Mouse (Mus musculus) forebrain, embryonic 11.5 days (tissue): ENCODE measurements around the gene Actl9. TPM values are rescaled to one million over a fixed set of nuclear protein-coding genes. Genes with fewer than 3 reads are reported as not detected.

Source experiments
- ATAC-seq: fragments of 200-750 bp; cut with Nextera tagmentation; replicated peaks from 2 replicates; pipeline ENCODE4 v1.8.0; 2017; ENCODE audit warnings: moderate TSS enrichment; ENCODE audit not compliant: low FRiP score
- DNase-seq: peaks from one replicate; pipeline ENCODE4 v3.0.0-alpha.2; 2017; ENCODE audit warnings: low spot score
- H3K27ac ChIP-seq: fragments of 300-500 bp; sonication (generic); 2 replicates; pipeline ENCODE4 v1.5.1; 2014; ENCODE audit warnings: low read depth, low read length
- H3K27me3 ChIP-seq: fragments of 300-500 bp; sonication (generic); 2 replicates; pipeline ENCODE4 v1.6.1; 2014; ENCODE audit warnings: mild to moderate bottlenecking, low read length, mixed read lengths; ENCODE audit not compliant: control insufficient read depth, insufficient read depth
- H3K36me3 ChIP-seq: fragments of 300-500 bp; sonication (generic); 2 replicates; pipeline ENCODE4 v1.6.1; 2014; ENCODE audit warnings: mild to moderate bottlenecking, low read length, moderate library complexity, mixed read lengths; ENCODE audit not compliant: control insufficient read depth, insufficient read depth
- H3K4me1 ChIP-seq: fragments of 300-500 bp; sonication (generic); replicated peaks from 2 replicates; pipeline ENCODE4 v1.6.1; 2014; ENCODE audit warnings: low read length, mixed read lengths; ENCODE audit not compliant: control insufficient read depth, insufficient read depth
- H3K4me2 ChIP-seq: fragments of 300-500 bp; sonication (generic); 2 replicates; pipeline ENCODE4 v1.6.1; 2014; ENCODE audit warnings: low read depth, mild to moderate bottlenecking, low read length, moderate library complexity, mixed read lengths; ENCODE audit not compliant: severe bottlenecking
- H3K4me3 ChIP-seq: fragments of 300-500 bp; sonication (generic); 2 replicates; pipeline ENCODE4 v1.5.1; 2014; ENCODE audit warnings: low read depth, low read length
- H3K9ac ChIP-seq: fragments of 300-500 bp; sonication (generic); 2 replicates; pipeline ENCODE4 v1.6.1; 2014; ENCODE audit warnings: low read length
- H3K9me3 ChIP-seq: fragments of 300-500 bp; sonication (generic); 2 replicates; pipeline ENCODE4 v1.6.1; 2016; ENCODE audit warnings: low read length, mixed read lengths; ENCODE audit not compliant: control insufficient read depth
- WGBS: fragments of 180-500 bp; shearing (Covaris S2); extraction: QIAGEN DNeasy Blood & Tissue Kit; methylation state at CpG from one replicate; pipeline ENCODE4 v1.1.7; 2014; 5-methylcytosine and 5-hydroxymethylcytosine counted together
- polyA plus RNA-seq: library from polyadenylated mRNA; unstranded; fragments of >200 nt; fragmentation: Nextera tagmentation; extraction: Ambion mirVana; gene quantifications from 2 replicates; pipeline ENCODE4 v1.2.1, GENCODE M21; 2014

The Actl9 gene
- polyA plus RNA-seq, result not detected in 2 replicates

GRCm38 (mm10) chr17:33432019-33432946, at the start of gene Actl9:
Gene Actl9, plus strand, starts transcription at chr17:33432896.
- WGBS, result 87% methylated on average over 3 of the region's 3 CpGs
- H3K36me3 ChIP-seq, result no peaks in the 10 kb centered on the region
- no peak within 1 kb of the TSS for H3K27ac ChIP-seq
- no peak within 1 kb of the TSS for H3K4me2 ChIP-seq
- no peaks in the 10 kb centered on the region for H3K27me3 ChIP-seq
- H3K9me3 ChIP-seq, result no peaks in the 10 kb centered on the region
- no peak within 1 kb of the TSS for H3K9ac ChIP-seq
- H3K4me3 ChIP-seq, result no peak within 1 kb of the TSS
- no peak for ATAC-seq
- DNase-seq, result no peak
- no peaks in the 10 kb centered on the region for H3K4me1 ChIP-seq

- DNase-seq (no peak), ATAC-seq (no peak)
- H3K27ac ChIP-seq, result no peak overlapping the region
- H3K9me3 ChIP-seq, result no peaks in the 10 kb centered on the region
- no peak overlapping the region for H3K4me3 ChIP-seq
- H3K27me3 ChIP-seq, result no peaks in the 10 kb centered on the region
- no peak overlapping the region for H3K9ac ChIP-seq
- no peaks in the 10 kb centered on the region for H3K4me1 ChIP-seq
- H3K4me2 ChIP-seq, result no peak overlapping the region
- peaks cover 15% of the 10 kb centered on the region for H3K36me3 ChIP-seq
These were observed 47.0 kb upstream of the Actl9 start for GRCm38 (mm10) chr17:33385705-33386104.

GRCm38 (mm10) chr17:33392271-33392670, 40.4 kb upstream of the Actl9 start:
- no peaks in the 10 kb centered on the region for H3K36me3 ChIP-seq
- no peak overlapping the region for H3K4me3 ChIP-seq
- 92% methylated on average over 5 of the region's 5 CpGs for WGBS
- no peaks in the 10 kb centered on the region for H3K9me3 ChIP-seq
- DNase-seq (no peak), ATAC-seq (no peak)
- no peak overlapping the region for H3K27ac ChIP-seq
- H3K4me2 ChIP-seq, result no peak overlapping the region
- H3K9ac ChIP-seq, result no peak overlapping the region
- peaks cover 5% of the 10 kb centered on the region; the same call in 1 of the 2 replicates for H3K4me1 ChIP-seq
- no peaks in the 10 kb centered on the region for H3K27me3 ChIP-seq

- Histone ChIP-seq H3K4me3 (peak within 1 kb of the TSS; percentile 88), H3K9me3 (no peaks in the 10 kb centered on the region), H3K27ac (no peak within 1 kb of the TSS), H3K4me2 (peak within 1 kb of the TSS; percentile 65), H3K9ac (peak within 1 kb of the TSS; percentile 74), H3K36me3 (no peaks in the 10 kb centered on the region), H3K4me1 (peaks cover 5% of the 10 kb centered on the region; the same call in 1 of the 2 replicates), H3K27me3 (no peaks in the 10 kb centered on the region)
- peak; percentile 96 for ATAC-seq
- DNase-seq, result peak; percentile 86
- WGBS, result under 1% methylated on average over 44 of the region's 44 CpGs
These were observed 38.3 kb upstream of the Actl9 start, which contains the start of gene Zfp101 for GRCm38 (mm10) chr17:33394182-33395034. Gene Zfp101, minus strand, starts transcription at chr17:33394641.

GRCm38 (mm10) chr17:33439148-33439547, 6.5 kb downstream of the Actl9 start:
- no peaks in the 10 kb centered on the region for H3K27me3 ChIP-seq
- 80% methylated on average over 1 of the region's 1 CpGs for WGBS
- no peak overlapping the region for H3K4me2 ChIP-seq
- H3K4me3 ChIP-seq, result no peak overlapping the region
- H3K9ac ChIP-seq, result no peak overlapping the region
- H3K36me3 ChIP-seq, result no peaks in the 10 kb centered on the region
- no peaks in the 10 kb centered on the region for H3K4me1 ChIP-seq
- no peak overlapping the region for H3K27ac ChIP-seq
- H3K9me3 ChIP-seq, result no peaks in the 10 kb centered on the region
- ATAC-seq, result no peak; the same call in 1 of the 2 replicates
- DNase-seq, result peak; percentile 75

GRCm38 (mm10) chr17:33439922-33440321, 7.2 kb downstream of the Actl9 start:
- Histone ChIP-seq H3K9me3 (no peaks in the 10 kb centered on the region), H3K36me3 (no peaks in the 10 kb centered on the region), H3K9ac (no peak overlapping the region), H3K4me2 (no peak overlapping the region), H3K4me1 (no peaks in the 10 kb centered on the region), H3K27me3 (no peaks in the 10 kb centered on the region), H3K4me3 (no peak overlapping the region), H3K27ac (no peak overlapping the region)
- WGBS, result 82% methylated on average over 5 of the region's 5 CpGs
- DNase-seq (no peak), ATAC-seq (no peak)

GRCm38 (mm10) chr17:33441159-33441558, 8.5 kb downstream of the Actl9 start:
- H3K9me3 ChIP-seq, result no peaks in the 10 kb centered on the region
- H3K9ac ChIP-seq, result no peak overlapping the region
- ATAC-seq (no peak), DNase-seq (no peak)
- no peaks in the 10 kb centered on the region for H3K36me3 ChIP-seq
- H3K27me3 ChIP-seq, result no peaks in the 10 kb centered on the region
- no peak overlapping the region for H3K27ac ChIP-seq
- H3K4me2 ChIP-seq, result no peak overlapping the region
- no peak overlapping the region for H3K4me3 ChIP-seq
- H3K4me1 ChIP-seq, result no peaks in the 10 kb centered on the region

- H3K4me3 ChIP-seq, result no peak overlapping the region
- no peak for ATAC-seq
- H3K9me3 ChIP-seq, result no peaks in the 10 kb centered on the region
- H3K9ac ChIP-seq, result no peak overlapping the region
- no peaks in the 10 kb centered on the region for H3K27me3 ChIP-seq
- no peak overlapping the region for H3K4me2 ChIP-seq
- no peak for DNase-seq
- no peak overlapping the region for H3K27ac ChIP-seq
- H3K36me3 ChIP-seq, result no peaks in the 10 kb centered on the region
- 92% methylated on average over 2 of the region's 2 CpGs for WGBS
- no peaks in the 10 kb centered on the region for H3K4me1 ChIP-seq
These were observed 23.9 kb downstream of the Actl9 start for GRCm38 (mm10) chr17:33456631-33457030.
